Mouse (Mus musculus) megakaryocyte-erythroid progenitor cell, adult 5-6 weeks (primary cell): ENCODE data around the gene Gm9639. TPM values are rescaled to one million over a fixed set of nuclear protein-coding genes. Genes with fewer than 3 reads are reported as not detected.
"Not testable (repeated sequence)": the region's sequence is repeated elsewhere in the genome, so short reads cannot be mapped to it uniquely, and the experiment has no call there.

Source experiments
- ATAC-seq: replicated peaks from 2 replicates; pipeline ENCODE4 v1.8.0; 2016; ENCODE audit warnings: mild to moderate bottlenecking, inconsistent platforms; ENCODE audit not compliant: severe bottlenecking, poor library complexity, low FRiP score, low TSS enrichment
- total RNA-seq, 2 experiments: library from RNA; stranded (forward) in 1 of 2; stranded (reverse) in 1 of 2; fragments of 200-1000, 215-1000 nt in 1 of 2; fragments of >200 nt in 1 of 2; fragmentation: Nextera tagmentation in 1 of 2; gene quantifications; 2 replicates each; pipeline ENCODE4 v1.2.3; 2014 to 2017

Gm9639 gene
- total RNA-seq (2014; fragmentation: Nextera tagmentation), result not detected in 2 replicates
- total RNA-seq (2017), result not detected in 2 replicates

GRCm38 (mm10) chr10:77794976-77795375 is at the start of gene Gm9639:
Gene Gm9639 (minus strand): TSS chr10:77795076.
- ATAC-seq, result no peak

DNA sequence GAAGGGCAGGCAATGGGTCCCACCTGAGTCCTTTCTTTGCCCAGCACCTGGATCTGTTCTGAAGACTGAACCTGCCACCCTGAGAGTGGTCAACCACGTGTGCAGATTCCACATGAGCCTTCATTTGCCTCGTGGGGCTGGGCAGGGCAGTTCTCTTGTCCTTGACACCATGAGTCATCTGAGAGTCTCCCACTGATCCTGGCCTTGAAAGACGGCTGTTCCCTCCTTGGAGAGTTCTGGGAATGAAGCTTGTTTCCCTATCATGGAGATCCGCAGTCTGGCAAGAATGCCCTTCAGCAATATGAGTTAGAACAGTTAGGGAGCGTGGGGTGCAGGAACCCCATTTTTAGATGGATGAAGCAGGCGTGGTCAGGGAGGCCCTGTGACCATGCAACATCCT is 44.1 kb upstream of the Gm9639 start:
- no peak for ATAC-seq

- no peak for ATAC-seq
Measured at GRCm38 (mm10) chr10:77835647-77836046, 40.8 kb upstream of the Gm9639 start, which contains the start of gene Krtap10-10. Gene Krtap10-10 (plus strand): TSS chr10:77835947.

DNA sequence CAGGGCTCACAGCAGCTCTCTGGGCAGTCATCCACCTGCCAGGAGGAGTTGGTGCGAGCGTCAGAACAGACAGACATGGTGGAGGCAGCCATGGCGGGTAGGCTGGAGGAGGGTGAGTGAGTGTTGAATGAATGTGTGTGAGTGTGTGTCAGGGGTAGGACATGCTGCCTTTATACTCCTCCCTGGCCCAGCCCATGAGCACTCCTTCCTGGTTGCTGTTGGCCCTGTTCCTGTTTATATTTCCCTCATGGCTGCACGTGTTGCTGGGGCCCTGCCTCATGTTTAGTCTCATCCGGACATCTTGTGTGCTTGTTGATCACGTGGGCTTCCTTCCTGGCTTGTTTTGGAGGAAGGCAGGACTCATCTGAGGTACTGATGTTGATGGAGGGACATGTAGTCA is 32.1 kb upstream of the Gm9639 start, which contains the start of gene Krtap10-4:
Gene Krtap10-4 (minus strand): TSS at position 145 of the 400 bp plus-strand sequence.
- ATAC-seq, result no peak

DNA sequence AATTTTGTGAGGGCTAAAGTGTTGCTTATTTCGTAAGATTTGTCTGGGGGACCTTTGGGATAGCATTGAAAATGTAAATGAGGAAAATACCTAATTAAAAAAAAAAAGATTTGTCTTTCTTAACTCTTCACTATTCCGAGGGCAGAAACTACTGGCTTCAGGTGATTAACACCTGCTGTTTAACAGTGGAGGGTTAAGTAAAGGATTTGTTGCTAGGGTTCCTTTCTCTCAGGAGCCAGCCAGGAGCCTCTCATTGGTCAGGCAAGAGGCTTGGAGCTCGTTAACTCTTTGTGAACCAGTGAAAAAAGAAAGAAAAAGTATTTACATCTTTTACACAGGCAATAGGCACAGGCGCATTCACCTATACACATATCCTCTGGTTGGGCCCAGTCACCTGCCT is 24.3 kb upstream of the Gm9639 start:
- no peak for ATAC-seq

GRCm38 (mm10) chr10:77818523-77818922 is 23.6 kb upstream of the Gm9639 start:
- ATAC-seq, result no peak

GRCm38 (mm10) chr10:77815514-77815913 is 20.6 kb upstream of the Gm9639 start:
- ATAC-seq, result 0 out of 2 replicates have a peak, but pooled peaks have one; percentile 4

- no peak for ATAC-seq
Measured at GRCm38 (mm10) chr10:77814382-77814781, 19.5 kb upstream of the Gm9639 start, which contains the start of gene Gm2696. Gene Gm2696 (plus strand): TSS chr10:77814682.

DNA sequence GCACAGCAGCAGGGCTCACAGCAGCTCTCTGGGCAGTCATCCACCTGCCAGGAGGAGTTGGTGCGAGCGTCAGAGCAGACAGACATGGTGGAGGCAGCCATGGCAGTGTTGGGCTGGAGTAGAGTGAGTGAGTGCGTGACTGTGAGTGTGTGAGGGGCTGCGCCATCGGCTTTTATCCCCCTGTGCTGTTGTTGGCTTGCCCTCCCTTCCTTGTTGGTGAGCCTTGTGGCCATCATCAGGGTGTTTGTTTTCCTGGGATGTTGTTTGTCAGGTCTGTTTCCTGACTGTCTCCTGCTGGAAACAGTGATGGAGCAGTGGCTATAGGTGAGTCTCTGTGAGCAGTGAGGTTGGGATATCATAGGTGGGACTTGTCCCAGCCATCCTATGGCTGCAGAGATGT is 16.9 kb upstream of the Gm9639 start, which contains the start of gene Gm9507:
Gene Gm9507 (minus strand): TSS at position 101 of the 400 bp plus-strand sequence.
- ATAC-seq, result no peak

DNA sequence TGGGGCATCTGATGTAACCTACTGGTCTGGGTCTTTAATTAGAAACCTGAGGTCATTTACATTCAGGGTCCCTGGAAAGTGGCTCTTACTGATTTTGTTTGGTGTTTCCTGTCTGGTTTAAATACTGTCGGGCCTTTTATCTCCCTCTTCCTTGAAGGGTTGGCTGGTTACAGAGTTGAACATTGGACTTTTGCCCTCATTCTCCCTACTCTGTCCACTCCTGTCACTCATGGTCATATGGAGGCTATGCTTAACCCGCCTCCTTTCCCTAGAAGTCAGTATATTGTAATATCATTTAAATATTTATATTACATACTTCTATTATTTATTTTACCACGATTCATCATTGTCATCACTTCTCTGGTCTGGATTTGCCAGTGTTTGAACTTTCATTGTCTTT is 9.2 kb upstream of the Gm9639 start:
- ATAC-seq, result no peak

DNA sequence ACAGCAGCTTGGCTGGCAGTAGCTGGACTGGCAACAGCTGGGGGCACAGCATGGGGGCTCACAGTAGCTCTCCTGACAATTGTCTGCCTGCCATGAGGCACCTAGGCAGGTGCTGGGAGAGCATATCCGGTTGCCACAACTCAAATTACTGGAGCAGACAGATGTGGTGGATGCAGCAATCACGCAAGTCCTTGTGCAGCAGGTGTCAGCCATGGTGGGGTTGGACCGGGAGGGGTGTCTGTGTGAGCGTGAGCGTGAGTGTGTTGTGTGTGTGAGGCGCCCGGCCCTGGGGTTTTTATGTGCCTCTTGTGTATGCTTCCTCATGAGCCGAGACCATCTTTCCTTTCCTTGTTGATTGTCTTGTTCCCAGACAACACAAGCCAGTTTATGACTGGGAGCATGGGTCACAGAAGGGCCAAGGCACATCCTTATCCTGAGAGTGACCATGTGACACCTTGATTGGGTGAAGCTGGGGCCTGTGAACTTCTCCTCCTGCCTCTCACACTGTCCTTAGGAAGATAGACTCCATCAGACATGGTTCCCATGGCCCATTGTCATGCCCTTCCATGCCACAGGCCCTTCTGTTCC is 4.1 kb upstream of the Gm9639 start, which contains the start of gene Gm19668:
Gene Gm19668 (minus strand): TSS at position 213 of the 588 bp plus-strand sequence.
- ATAC-seq, result no peak

- not testable (repeated sequence) for ATAC-seq
Measured at GRCm38 (mm10) chr10:77798164-77798920, 3.5 kb upstream of the Gm9639 start.

DNA sequence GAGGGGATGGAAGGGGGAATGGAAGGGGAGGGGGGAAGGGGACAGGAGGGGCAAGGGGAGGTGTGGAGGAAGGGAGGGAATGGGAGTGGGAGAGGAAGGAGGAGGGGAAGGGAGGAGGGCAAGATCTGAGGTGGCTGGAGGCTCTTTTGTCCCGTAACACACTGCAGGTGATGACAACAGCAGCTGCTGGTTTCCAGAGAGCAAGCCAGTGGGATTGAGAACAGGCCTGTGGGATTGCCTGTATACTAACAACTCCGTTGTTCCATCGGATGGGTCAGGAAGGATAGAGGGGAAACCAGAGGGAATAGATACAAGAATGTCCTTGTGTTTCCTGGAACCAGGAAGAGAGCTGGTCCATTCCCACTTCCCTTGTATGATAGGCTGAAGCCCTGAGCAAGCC is 2.8 kb upstream of the Gm9639 start:
- no peak for ATAC-seq

GRCm38 (mm10) chr10:77788621-77789020 is 6.3 kb downstream of the Gm9639 start:
- no peak for ATAC-seq

- not testable (repeated sequence) for ATAC-seq
Measured at GRCm38 (mm10) chr10:77787876-77788275, 7.0 kb downstream of the Gm9639 start, which contains the start of gene Gm7137. Gene Gm7137 (minus strand): TSS chr10:77788200.

DNA sequence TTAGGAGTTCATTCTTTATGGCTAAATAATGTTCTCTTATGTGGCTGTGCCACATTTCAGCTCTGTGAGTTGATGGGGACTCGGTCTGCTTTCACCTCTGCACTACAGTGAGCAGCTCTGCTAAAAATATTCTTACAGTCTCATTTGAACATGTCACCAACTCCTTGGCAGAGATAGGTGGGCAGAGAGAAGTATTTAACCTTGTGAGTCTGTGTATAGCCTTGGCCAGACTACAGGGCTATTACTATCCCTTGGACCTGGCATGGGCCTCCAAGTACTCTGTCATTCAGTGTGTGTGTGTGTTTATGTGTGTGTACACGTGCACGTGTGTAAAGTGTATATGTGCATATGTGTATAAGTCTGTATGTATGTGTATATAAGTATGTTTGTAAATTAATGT is 11.5 kb downstream of the Gm9639 start:
- not testable (repeated sequence) for ATAC-seq

GRCm38 (mm10) chr10:77782442-77782841 is 12.4 kb downstream of the Gm9639 start, which contains the start of gene Gm3250:
Gene Gm3250 (minus strand): TSS chr10:77782542.
- not testable (repeated sequence) for ATAC-seq

GRCm38 (mm10) chr10:77776844-77777243 is 18.0 kb downstream of the Gm9639 start, which contains the start of gene Gm7138:
Gene Gm7138 (minus strand): TSS chr10:77776944.
- not testable (repeated sequence) for ATAC-seq

- not testable (repeated sequence) for ATAC-seq
Measured at GRCm38 (mm10) chr10:77772142-77772541, 22.7 kb downstream of the Gm9639 start.

- ATAC-seq, result not testable (repeated sequence)
Measured at GRCm38 (mm10) chr10:77771225-77771624, 23.7 kb downstream of the Gm9639 start, which contains the start of gene Gm3238. Gene Gm3238 (minus strand): TSS chr10:77771325.
